Mouse (Mus musculus): ENCODE data around the gene Nhp2. TPM values are rescaled to one million over a fixed set of nuclear protein-coding genes. Genes with fewer than 3 reads are reported as not detected.

Gene Nhp2
- polyA plus RNA-seq, 1 experiment from 2014 or later, result 156 TPM

GRCm38 (mm10) chr11:51586411-51586810 lies 33.1 kb upstream of the Nhp2 start:
- Histone ChIP-seq H3K4me2 (replicated peaks; ENCODE audit: low read depth, low read length) (no peak overlapping the region), H3K9me3 (ENCODE audit: control insufficient read depth, low read length) (no peaks in the 10 kb centered on the region), H3K9ac (ENCODE audit: low read depth, low read length) (no peak overlapping the region), H3K4me3 (ENCODE audit: low read depth, low read length) (no peak overlapping the region), H3K27me3 (ENCODE audit: control insufficient read depth, insufficient read depth, low read length) (no peaks in the 10 kb centered on the region), H3K27ac (ENCODE audit: low read depth, low read length) (no peak overlapping the region), H3K36me3 (ENCODE audit: control insufficient read depth, insufficient read depth, low read length) (peaks cover 25% of the 10 kb centered on the region), H3K4me1 (replicated peaks; ENCODE audit: control insufficient read depth, insufficient read depth, low read length) (peaks cover 3% of the 10 kb centered on the region)
- no peak for DNase-seq (ENCODE audit: low spot score)
- ATAC-seq (ENCODE audit: low FRiP score), result no peak
- 98% methylated on average over 13 of the region's 13 CpGs for WGBS

- DNase-seq (ENCODE audit: low spot score), result no peak
- Histone ChIP-seq H3K27ac (ENCODE audit: low read depth, low read length) (no peak overlapping the region), H3K4me3 (ENCODE audit: low read depth, low read length) (no peak overlapping the region), H3K9me3 (ENCODE audit: control insufficient read depth, low read length) (no peaks in the 10 kb centered on the region), H3K27me3 (ENCODE audit: control insufficient read depth, insufficient read depth, low read length) (no peaks in the 10 kb centered on the region), H3K4me1 (replicated peaks; ENCODE audit: control insufficient read depth, insufficient read depth, low read length) (peaks cover 3% of the 10 kb centered on the region), H3K9ac (ENCODE audit: low read depth, low read length) (no peak overlapping the region), H3K36me3 (ENCODE audit: control insufficient read depth, insufficient read depth, low read length) (peaks cover 28% of the 10 kb centered on the region), H3K4me2 (replicated peaks; ENCODE audit: low read depth, low read length) (no peak overlapping the region)
- no peak for ATAC-seq (ENCODE audit: low FRiP score)
- 96% methylated on average over 1 of the region's 1 CpGs for WGBS
Observed at GRCm38 (mm10) chr11:51587059-51587458, 32.5 kb upstream of the Nhp2 start.

GRCm38 (mm10) chr11:51588833-51589232 lies 30.7 kb upstream of the Nhp2 start:
- 95% methylated on average over 3 of the region's 3 CpGs for WGBS
- H3K27ac ChIP-seq (ENCODE audit: low read depth, low read length), result no peak overlapping the region
- ATAC-seq (ENCODE audit: low FRiP score), result no peak
- H3K4me3 ChIP-seq (ENCODE audit: low read depth, low read length), result no peak overlapping the region
- no peaks in the 10 kb centered on the region for H3K27me3 ChIP-seq (ENCODE audit: control insufficient read depth, insufficient read depth, low read length)
- H3K9me3 ChIP-seq (ENCODE audit: control insufficient read depth, low read length), result no peaks in the 10 kb centered on the region
- peaks cover 28% of the 10 kb centered on the region for H3K36me3 ChIP-seq (ENCODE audit: control insufficient read depth, insufficient read depth, low read length)
- peaks cover 2% of the 10 kb centered on the region for H3K4me1 ChIP-seq (replicated peaks; ENCODE audit: control insufficient read depth, insufficient read depth, low read length)
- DNase-seq (ENCODE audit: low spot score), result no peak
- no peak overlapping the region for H3K9ac ChIP-seq (ENCODE audit: low read depth, low read length)
- no peak overlapping the region for H3K4me2 ChIP-seq (replicated peaks; ENCODE audit: low read depth, low read length)

- Histone ChIP-seq H3K4me3 (ENCODE audit: low read depth, low read length) (no peak overlapping the region), H3K4me1 (replicated peaks; ENCODE audit: control insufficient read depth, insufficient read depth, low read length) (no peaks in the 10 kb centered on the region; the same call in 1 of the 2 replicates), H3K36me3 (ENCODE audit: control insufficient read depth, insufficient read depth, low read length) (peaks cover 31% of the 10 kb centered on the region), H3K4me2 (replicated peaks; ENCODE audit: low read depth, low read length) (no peak overlapping the region), H3K27ac (ENCODE audit: low read depth, low read length) (no peak overlapping the region), H3K9me3 (ENCODE audit: control insufficient read depth, low read length) (no peaks in the 10 kb centered on the region), H3K9ac (ENCODE audit: low read depth, low read length) (no peak overlapping the region), H3K27me3 (ENCODE audit: control insufficient read depth, insufficient read depth, low read length) (no peaks in the 10 kb centered on the region)
- DNase-seq (ENCODE audit: low spot score) (no peak), ATAC-seq (ENCODE audit: low FRiP score) (no peak)
Observed at GRCm38 (mm10) chr11:51590002-51590401, 29.5 kb upstream of the Nhp2 start.

GRCm38 (mm10) chr11:51591168-51591567 lies 28.4 kb upstream of the Nhp2 start:
- no peak for ATAC-seq (ENCODE audit: low FRiP score)
- Histone ChIP-seq H3K27me3 (ENCODE audit: control insufficient read depth, insufficient read depth, low read length) (no peaks in the 10 kb centered on the region), H3K9ac (ENCODE audit: low read depth, low read length) (no peak overlapping the region), H3K4me1 (replicated peaks; ENCODE audit: control insufficient read depth, insufficient read depth, low read length) (no peaks in the 10 kb centered on the region), H3K9me3 (ENCODE audit: control insufficient read depth, low read length) (no peaks in the 10 kb centered on the region), H3K36me3 (ENCODE audit: control insufficient read depth, insufficient read depth, low read length) (peaks cover 31% of the 10 kb centered on the region), H3K4me2 (replicated peaks; ENCODE audit: low read depth, low read length) (no peak overlapping the region), H3K27ac (ENCODE audit: low read depth, low read length) (no peak overlapping the region), H3K4me3 (ENCODE audit: low read depth, low read length) (no peak overlapping the region)
- 89% methylated on average over 7 of the region's 7 CpGs for WGBS
- DNase-seq (ENCODE audit: low spot score), result no peak

GRCm38 (mm10) chr11:51591915-51592314 lies 27.6 kb upstream of the Nhp2 start:
- DNase-seq (ENCODE audit: low spot score) (no peak), ATAC-seq (ENCODE audit: low FRiP score) (no peak)
- WGBS, result 96% methylated on average over 7 of the region's 7 CpGs
- Histone ChIP-seq H3K9ac (ENCODE audit: low read depth, low read length) (no peak overlapping the region), H3K27ac (ENCODE audit: low read depth, low read length) (no peak overlapping the region), H3K4me1 (replicated peaks; ENCODE audit: control insufficient read depth, insufficient read depth, low read length) (no peaks in the 10 kb centered on the region), H3K36me3 (ENCODE audit: control insufficient read depth, insufficient read depth, low read length) (peaks cover 27% of the 10 kb centered on the region), H3K9me3 (ENCODE audit: control insufficient read depth, low read length) (no peaks in the 10 kb centered on the region), H3K27me3 (ENCODE audit: control insufficient read depth, insufficient read depth, low read length) (no peaks in the 10 kb centered on the region), H3K4me3 (ENCODE audit: low read depth, low read length) (no peak overlapping the region), H3K4me2 (replicated peaks; ENCODE audit: low read depth, low read length) (no peak overlapping the region)

GRCm38 (mm10) chr11:51593368-51593767 lies 26.2 kb upstream of the Nhp2 start:
- Histone ChIP-seq H3K36me3 (ENCODE audit: control insufficient read depth, insufficient read depth, low read length) (peaks cover 18% of the 10 kb centered on the region), H3K27ac (ENCODE audit: low read depth, low read length) (no peak overlapping the region), H3K9ac (ENCODE audit: low read depth, low read length) (no peak overlapping the region), H3K4me3 (ENCODE audit: low read depth, low read length) (no peak overlapping the region), H3K4me2 (replicated peaks; ENCODE audit: low read depth, low read length) (no peak overlapping the region), H3K9me3 (ENCODE audit: control insufficient read depth, low read length) (no peaks in the 10 kb centered on the region), H3K4me1 (replicated peaks; ENCODE audit: control insufficient read depth, insufficient read depth, low read length) (no peaks in the 10 kb centered on the region), H3K27me3 (ENCODE audit: control insufficient read depth, insufficient read depth, low read length) (no peaks in the 10 kb centered on the region)
- no peak for ATAC-seq (ENCODE audit: low FRiP score)
- no peak for DNase-seq (ENCODE audit: low spot score)
- 96% methylated on average over 4 of the region's 4 CpGs for WGBS

GRCm38 (mm10) chr11:51593849-51594248 lies 25.7 kb upstream of the Nhp2 start:
- Histone ChIP-seq H3K9me3 (ENCODE audit: control insufficient read depth, low read length) (no peaks in the 10 kb centered on the region), H3K27ac (ENCODE audit: low read depth, low read length) (no peak overlapping the region), H3K36me3 (ENCODE audit: control insufficient read depth, insufficient read depth, low read length) (peaks cover 23% of the 10 kb centered on the region), H3K9ac (ENCODE audit: low read depth, low read length) (no peak overlapping the region), H3K4me2 (replicated peaks; ENCODE audit: low read depth, low read length) (no peak overlapping the region), H3K27me3 (ENCODE audit: control insufficient read depth, insufficient read depth, low read length) (no peaks in the 10 kb centered on the region), H3K4me3 (ENCODE audit: low read depth, low read length) (no peak overlapping the region), H3K4me1 (replicated peaks; ENCODE audit: control insufficient read depth, insufficient read depth, low read length) (no peaks in the 10 kb centered on the region)
- no peak for DNase-seq (ENCODE audit: low spot score)
- no peak for ATAC-seq (ENCODE audit: low FRiP score)
- WGBS, result 91% methylated on average over 6 of the region's 6 CpGs

- no peak overlapping the region for H3K4me3 ChIP-seq (ENCODE audit: low read depth, low read length)
- H3K4me2 ChIP-seq (replicated peaks; ENCODE audit: low read depth, low read length), result no peak overlapping the region
- H3K27me3 ChIP-seq (ENCODE audit: control insufficient read depth, insufficient read depth, low read length), result no peaks in the 10 kb centered on the region
- H3K9ac ChIP-seq (ENCODE audit: low read depth, low read length), result no peak overlapping the region
- ATAC-seq (ENCODE audit: low FRiP score), result 0 out of 2 replicates have a peak, but pooled peaks have one; percentile 20
- DNase-seq (ENCODE audit: low spot score), result no peak
- H3K36me3 ChIP-seq (ENCODE audit: control insufficient read depth, insufficient read depth, low read length), result peaks cover 28% of the 10 kb centered on the region
- 71% methylated on average over 3 of the region's 3 CpGs for WGBS
- H3K4me1 ChIP-seq (replicated peaks; ENCODE audit: control insufficient read depth, insufficient read depth, low read length), result no peaks in the 10 kb centered on the region; the same call in 1 of the 2 replicates
- no peak overlapping the region for H3K27ac ChIP-seq (ENCODE audit: low read depth, low read length)
- H3K9me3 ChIP-seq (ENCODE audit: control insufficient read depth, low read length), result no peaks in the 10 kb centered on the region
Observed at GRCm38 (mm10) chr11:51594715-51595350, 24.7 kb upstream of the Nhp2 start.

All from hindbrain, embryonic 11.5 days (tissue).